Comparison of ENCODE assay signal across 30 mouse cellular contexts in genomic region chr9:68641123-68641522, GRCm38 (mm10).
"Had no signal": no experiment of that assay in that cellular context is flagged by ENCODE, and none has a peak within 500 bp of the region (broad histone marks: within the 10 kb centered on the region; RNA-seq: fewer than 3 reads in every experiment).

No protein-coding gene starts in this region.

- H3K27me3 ChIP-seq: heart, embryonic 13.5 days; heart, embryonic 15.5 days; hindbrain, embryonic 12.5 days; intestine, embryonic 15.5 days; limb, embryonic 12.5 days; liver, embryonic 13.5 days; liver, embryonic 15.5 days had no signal

- H3K4me2 ChIP-seq: heart, embryonic 11.5 days; heart, embryonic 13.5 days; heart, embryonic 15.5 days; hindbrain, embryonic 12.5 days; hindbrain, embryonic 14.5 days; intestine, embryonic 15.5 days; limb, embryonic 12.5 days; liver, embryonic 11.5 days; liver, embryonic 13.5 days; liver, embryonic 15.5 days had no signal

- DNase-seq: gastrocnemius, adult 2 months; gastrocnemius, postnatal 10 days; gastrocnemius, postnatal 25 days; heart, adult 2 months; heart, postnatal 14 days; heart, postnatal 4 days; kidney, adult 18-20 months; kidney, adult 8-10 months; kidney, postnatal 10 days; kidney, postnatal 25 days; kidney, postnatal 4 days; liver; liver, embryonic 13.5 days; liver, postnatal 0 days had no signal

- H3K36me3 ChIP-seq: heart, embryonic 13.5 days; heart, embryonic 15.5 days; hindbrain, embryonic 10.5 days; hindbrain, embryonic 12.5 days; intestine, embryonic 15.5 days; limb, embryonic 10.5 days; limb, embryonic 12.5 days; liver, embryonic 13.5 days; liver, embryonic 15.5 days had no signal

- H3K27ac ChIP-seq: gastrocnemius, adult 2 months; heart, adult 2 months; heart, embryonic 13.5 days; heart, embryonic 15.5 days; hindbrain, embryonic 10.5 days; hindbrain, embryonic 12.5 days; hindbrain, embryonic 14.5 days; intestine, embryonic 15.5 days; layer of hippocampus, adult 2 months; left cerebral cortex, adult 2 months; limb, embryonic 10.5 days; limb, embryonic 12.5 days; liver, embryonic 13.5 days; liver, embryonic 15.5 days had no signal

- H3K4me1 ChIP-seq: heart, embryonic 13.5 days; heart, embryonic 15.5 days; hindbrain, embryonic 12.5 days; intestine, embryonic 15.5 days; limb, embryonic 10.5 days; limb, embryonic 12.5 days; liver, embryonic 13.5 days; liver, embryonic 15.5 days had no signal

- H3K9ac ChIP-seq: heart, embryonic 13.5 days; heart, embryonic 15.5 days; hindbrain, embryonic 12.5 days; hindbrain, embryonic 14.5 days; intestine, embryonic 15.5 days; limb, embryonic 12.5 days; liver, embryonic 13.5 days; liver, embryonic 15.5 days; liver, postnatal 0 days had no signal

- ATAC-seq: hindbrain, embryonic 16.5 days; inflammation-experienced regulatory T-cells, adult 6 months; intestine, embryonic 15.5 days; intestine, postnatal 0 days; liver, postnatal 0 days had no signal

- H3K9me3 ChIP-seq: heart, embryonic 13.5 days; heart, embryonic 15.5 days; hindbrain, embryonic 10.5 days; hindbrain, embryonic 12.5 days; intestine, embryonic 15.5 days; limb, embryonic 10.5 days; limb, embryonic 12.5 days; liver, embryonic 13.5 days; liver, embryonic 15.5 days had no signal

- H3K4me3 ChIP-seq: gastrocnemius, adult 2 months; heart, adult 2 months; heart, embryonic 13.5 days; heart, embryonic 15.5 days; hindbrain, embryonic 10.5 days; hindbrain, embryonic 12.5 days; intestine, embryonic 15.5 days; layer of hippocampus, adult 2 months; left cerebral cortex, adult 2 months; limb, embryonic 10.5 days; limb, embryonic 12.5 days; liver, embryonic 13.5 days; liver, embryonic 15.5 days had no signal
